Mouse (Mus musculus) embryo, embryonic 11.5 days (tissue): ENCODE measurements at regions not wholly inside any gene's neighbourhood (a gene's known extent, or its start where the extent isn't known, plus 50 kb on each side); places are given as distances from the start of the nearest gene placed in this dataset.
A peak's percentile ranks its signal among the peaks of the same experiment; 100 is the strongest.

ENCODE experiments used
- DNase-seq: peaks from one replicate; pipeline ENCODE4 v3.0.0-alpha.2; 2012; ENCODE audit warnings: low read depth, low spot score

DNA sequence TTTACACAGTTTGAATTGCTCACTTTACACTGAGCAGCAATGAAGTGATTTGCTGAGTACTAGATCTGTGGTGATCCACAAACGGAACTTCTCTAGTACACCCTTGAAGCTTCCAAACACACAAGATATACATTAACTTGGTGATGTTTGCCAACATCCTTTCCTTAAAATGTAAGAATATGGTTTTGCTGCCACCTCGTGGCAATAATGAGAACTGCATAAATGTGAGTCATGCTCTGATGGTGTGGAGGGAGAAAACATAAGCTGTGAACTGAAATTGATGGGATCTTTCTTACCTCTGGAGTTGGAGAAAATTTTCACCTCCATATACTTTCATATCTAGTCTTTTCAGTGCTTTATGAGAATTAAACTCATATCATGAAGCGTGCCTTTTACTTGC lies 51.6 kb downstream of the Bex3 start:
- DNase-seq: peak; percentile 56

GRCm38 (mm10) chrX:136365809-136366208 lies 95.8 kb downstream of the Bex3 start:
- no peak for DNase-seq
